Mouse (Mus musculus) heart, embryonic 15.5 days (tissue): ENCODE measurements around the gene Tnf. TPM values are rescaled to one million over a fixed set of nuclear protein-coding genes. Genes with fewer than 3 reads are reported as not detected.
A peak's percentile ranks its signal among the peaks of the same experiment; 100 is the strongest.

Experiments used
- ATAC-seq: fragments of 200-750 bp; cut with Nextera tagmentation; replicated peaks from 2 replicates; pipeline ENCODE4 v1.8.0; 2017; ENCODE audit warnings: low read depth, moderate TSS enrichment; ENCODE audit not compliant: insufficient number of reproducible peaks, insufficient read depth, low FRiP score
- H3K27ac ChIP-seq: fragments of 300-500 bp; sonication (generic); 2 replicates; pipeline ENCODE4 v1.5.1; 2015; ENCODE audit warnings: mild to moderate bottlenecking, inconsistent platforms
- H3K27me3 ChIP-seq: fragments of 300-500 bp; sonication (generic); 2 replicates; pipeline ENCODE4 v1.6.1; 2015; ENCODE audit warnings: inconsistent platforms
- H3K36me3 ChIP-seq: fragments of 300-500 bp; sonication (generic); 2 replicates; pipeline ENCODE4 v1.6.1; 2015; ENCODE audit warnings: mild to moderate bottlenecking, inconsistent platforms
- H3K4me1 ChIP-seq: fragments of 300-500 bp; sonication (generic); replicated peaks from 2 replicates; pipeline ENCODE4 v1.6.1; 2015; ENCODE audit warnings: inconsistent platforms
- H3K4me2 ChIP-seq: fragments of 300-500 bp; sonication (generic); 2 replicates; pipeline ENCODE4 v1.6.1; 2015; ENCODE audit warnings: inconsistent platforms, mild to moderate bottlenecking, moderate library complexity
- H3K4me3 ChIP-seq: fragments of 300-500 bp; sonication (generic); 2 replicates; pipeline ENCODE4 v1.5.1; 2015; ENCODE audit warnings: mild to moderate bottlenecking, inconsistent platforms
- H3K9ac ChIP-seq: fragments of 300-500 bp; sonication (generic); 2 replicates; pipeline ENCODE4 v1.6.1; 2015; ENCODE audit warnings: mild to moderate bottlenecking, inconsistent platforms
- H3K9me3 ChIP-seq: fragments of 300-500 bp; sonication (generic); replicated peaks from 2 replicates; pipeline ENCODE4 v1.6.1; 2016; ENCODE audit warnings: inconsistent platforms
- WGBS: fragments of 180-500 bp; shearing (Covaris S2); methylation state at CpG from one replicate; pipeline ENCODE4 v1.1.7; 2015; ENCODE audit warnings: mixed read lengths; 5-methylcytosine and 5-hydroxymethylcytosine counted together
- polyA plus RNA-seq: library from polyadenylated mRNA; unstranded; fragments of >200 nt; fragmentation: Nextera tagmentation; extraction: Ambion mirVana; gene quantifications from 2 replicates; pipeline ENCODE4 v1.2.1, GENCODE M21; 2015

The Tnf gene
- polyA plus RNA-seq, 1 experiment from 2014 or later = not detected

DNA sequence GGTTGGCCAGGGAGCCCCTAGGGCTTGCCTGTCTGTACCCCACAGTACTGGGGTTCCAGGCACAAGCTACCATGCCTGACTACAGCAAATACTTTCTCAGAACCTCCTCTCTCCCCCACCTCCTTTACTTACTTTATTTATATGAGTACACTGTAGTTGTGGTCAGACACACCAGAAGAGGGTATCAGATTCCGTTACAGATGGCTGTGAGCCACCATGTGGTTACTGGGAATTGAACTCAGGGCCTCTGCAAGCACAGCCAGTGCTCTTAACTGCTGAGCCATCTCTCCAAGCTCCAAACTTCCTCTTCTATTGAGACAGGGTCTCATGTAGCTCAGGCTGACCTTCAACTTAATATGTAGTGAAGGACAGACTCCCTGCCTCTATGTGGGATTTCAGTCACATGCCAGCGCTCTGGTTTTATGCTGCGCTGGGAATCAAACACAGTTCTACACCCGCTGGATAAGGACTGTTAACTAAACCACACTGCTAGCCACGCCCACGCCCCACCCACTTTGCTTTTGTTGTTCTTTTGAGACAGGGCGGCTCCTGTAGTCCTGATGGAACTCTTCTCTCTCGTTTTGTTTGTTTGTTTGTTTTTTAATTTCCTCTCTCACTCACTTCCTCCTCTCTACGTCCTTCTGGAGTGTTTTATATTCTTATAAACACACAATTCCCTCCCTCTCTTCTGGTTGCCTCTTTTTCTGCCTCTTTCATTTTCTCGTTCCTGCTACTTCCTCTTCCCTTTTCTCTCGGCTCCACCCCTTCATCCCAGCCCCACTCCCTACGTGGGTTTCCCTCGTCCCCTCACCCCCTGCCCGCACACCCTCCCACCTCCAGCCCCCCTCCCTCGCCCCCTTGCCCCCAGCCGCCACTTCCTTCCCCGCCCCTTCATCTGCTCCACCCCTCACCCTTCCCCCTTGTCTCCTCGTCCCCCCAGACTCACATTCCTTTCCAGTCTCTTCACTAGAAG, 15.9 kb downstream of the Tnf start:
- Histone ChIP-seq H3K36me3 (no peaks in the 10 kb centered on the region), H3K9ac (peak overlapping the region; percentile 29), H3K27ac (peak overlapping the region; percentile 51), H3K4me3 (peak overlapping the region; percentile 53), H3K4me1 (peaks cover 5% of the 10 kb centered on the region; the same call in 1 of the 2 replicates), H3K4me2 (peak overlapping the region; percentile 64), H3K27me3 (no peaks in the 10 kb centered on the region), H3K9me3 (no peaks in the 10 kb centered on the region)
- ATAC-seq = no peak; the same call in 1 of the 2 replicates
- 4% methylated on average over 17 of the region's 18 CpGs for WGBS

- no peaks in the 10 kb centered on the region for H3K4me1 ChIP-seq
- H3K4me2 ChIP-seq = no peak overlapping the region
- no peak overlapping the region for H3K27ac ChIP-seq
- no peak overlapping the region for H3K9ac ChIP-seq
- no peaks in the 10 kb centered on the region for H3K36me3 ChIP-seq
- no peak overlapping the region for H3K4me3 ChIP-seq
- 78% methylated on average over 5 of the region's 5 CpGs for WGBS
- ATAC-seq = no peak
- H3K27me3 ChIP-seq = no peaks in the 10 kb centered on the region
- H3K9me3 ChIP-seq = no peaks in the 10 kb centered on the region
Observed at GRCm38 (mm10) chr17:35180093-35180492, 21.7 kb downstream of the Tnf start.

DNA sequence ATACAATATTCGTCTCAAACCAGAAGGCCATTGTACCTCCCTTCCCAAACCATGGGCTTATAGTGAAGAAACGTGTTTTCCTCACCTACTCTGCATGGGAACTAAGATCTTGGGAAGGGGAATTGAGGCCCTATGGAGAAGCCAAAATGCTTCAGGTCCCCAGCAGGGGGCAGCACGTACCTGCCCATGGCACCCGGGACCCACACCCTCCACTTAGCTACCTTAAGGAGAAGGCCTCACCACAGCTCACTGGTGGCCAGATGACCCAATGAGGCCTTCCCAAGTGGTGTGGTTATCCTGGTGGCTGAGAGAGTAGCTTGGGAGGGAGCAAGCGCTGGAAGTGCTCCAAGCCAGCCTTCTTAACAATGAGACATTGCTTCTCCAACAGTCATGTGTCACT, 23.3 kb downstream of the Tnf start:
- H3K27ac ChIP-seq = no peak overlapping the region
- H3K27me3 ChIP-seq = no peaks in the 10 kb centered on the region
- no peaks in the 10 kb centered on the region for H3K4me1 ChIP-seq
- H3K9ac ChIP-seq = no peak overlapping the region
- no peaks in the 10 kb centered on the region for H3K9me3 ChIP-seq
- 7% methylated on average over 5 of the region's 5 CpGs for WGBS
- no peak overlapping the region for H3K4me2 ChIP-seq
- ATAC-seq = 0 out of 2 replicates have a peak, but pooled peaks have one; percentile 39
- no peaks in the 10 kb centered on the region for H3K36me3 ChIP-seq
- H3K4me3 ChIP-seq = no peak overlapping the region

DNA sequence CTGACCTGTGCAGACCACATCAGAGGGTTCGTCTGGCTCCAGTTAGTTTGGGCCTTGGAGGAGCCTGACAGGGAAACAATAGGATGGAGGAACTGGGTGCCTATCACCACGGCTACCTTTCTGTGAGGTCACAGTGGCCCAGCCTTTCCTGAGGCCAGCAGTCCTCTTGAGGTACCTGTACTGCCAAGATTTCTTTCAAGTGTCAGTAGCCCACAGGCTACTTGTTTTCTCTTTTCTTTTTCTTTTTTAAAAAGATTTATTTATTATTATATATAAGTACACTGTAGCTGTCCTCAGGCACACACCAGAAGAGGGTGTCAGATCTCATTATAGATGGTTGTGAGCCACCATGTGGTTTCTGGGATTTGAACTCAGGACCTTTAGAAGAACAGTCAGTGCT, 25.8 kb downstream of the Tnf start, which contains the start of gene Aif1:
Aif1 (minus strand) TSS at position 101 of the 400 bp plus-strand sequence.
- no peak within 1 kb of the TSS for H3K9ac ChIP-seq
- WGBS = 74% methylated on average over 2 of the region's 2 CpGs
- H3K4me2 ChIP-seq = no peak within 1 kb of the TSS
- no peaks in the 10 kb centered on the region for H3K9me3 ChIP-seq
- H3K27ac ChIP-seq = no peak within 1 kb of the TSS
- 0 out of 2 replicates have a peak, but pooled peaks cover 5% of the 10 kb centered on the region for H3K4me1 ChIP-seq
- no peak for ATAC-seq
- H3K36me3 ChIP-seq = no peaks in the 10 kb centered on the region
- no peak within 1 kb of the TSS for H3K4me3 ChIP-seq
- H3K27me3 ChIP-seq = no peaks in the 10 kb centered on the region

DNA sequence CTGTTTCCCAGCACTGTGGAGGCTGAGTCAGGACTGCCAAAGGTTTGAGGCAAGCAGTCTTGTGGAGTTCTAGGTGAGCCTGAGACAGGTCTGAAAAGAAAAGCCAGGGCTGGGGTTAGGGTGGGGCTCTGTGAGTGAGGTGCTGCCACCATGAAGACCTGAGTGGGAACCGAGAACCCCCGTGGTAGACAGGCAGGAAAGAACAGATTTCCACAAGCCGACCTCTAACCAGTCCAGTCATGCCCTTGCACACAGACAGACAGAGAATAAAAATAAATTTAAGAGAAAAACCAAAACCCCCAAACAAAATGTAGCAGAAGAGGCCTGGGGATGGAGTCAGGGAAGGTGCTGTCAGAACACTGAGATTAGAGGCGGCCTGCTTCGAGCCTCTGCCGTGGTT, 26.4 kb downstream of the Tnf start:
- no peak overlapping the region for H3K4me3 ChIP-seq
- H3K9me3 ChIP-seq = no peaks in the 10 kb centered on the region
- no peak for ATAC-seq
- H3K27me3 ChIP-seq = no peaks in the 10 kb centered on the region
- no peak overlapping the region for H3K4me2 ChIP-seq
- H3K9ac ChIP-seq = no peak overlapping the region
- WGBS = 74% methylated on average over 6 of the region's 6 CpGs
- no peak overlapping the region for H3K27ac ChIP-seq
- H3K36me3 ChIP-seq = no peaks in the 10 kb centered on the region
- 0 out of 2 replicates have a peak, but pooled peaks cover 5% of the 10 kb centered on the region for H3K4me1 ChIP-seq

- no peaks in the 10 kb centered on the region for H3K27me3 ChIP-seq
- no peaks in the 10 kb centered on the region for H3K36me3 ChIP-seq
- H3K27ac ChIP-seq = no peak overlapping the region
- H3K9me3 ChIP-seq = no peaks in the 10 kb centered on the region
- H3K4me1 ChIP-seq = 0 out of 2 replicates have a peak, but pooled peaks cover 5% of the 10 kb centered on the region
- H3K9ac ChIP-seq = no peak overlapping the region
- ATAC-seq = no peak
- WGBS = 57% methylated on average over 8 of the region's 8 CpGs
- no peak overlapping the region for H3K4me3 ChIP-seq
- H3K4me2 ChIP-seq = no peak overlapping the region
Observed at GRCm38 (mm10) chr17:35174201-35174977, 27.4 kb downstream of the Tnf start.

DNA sequence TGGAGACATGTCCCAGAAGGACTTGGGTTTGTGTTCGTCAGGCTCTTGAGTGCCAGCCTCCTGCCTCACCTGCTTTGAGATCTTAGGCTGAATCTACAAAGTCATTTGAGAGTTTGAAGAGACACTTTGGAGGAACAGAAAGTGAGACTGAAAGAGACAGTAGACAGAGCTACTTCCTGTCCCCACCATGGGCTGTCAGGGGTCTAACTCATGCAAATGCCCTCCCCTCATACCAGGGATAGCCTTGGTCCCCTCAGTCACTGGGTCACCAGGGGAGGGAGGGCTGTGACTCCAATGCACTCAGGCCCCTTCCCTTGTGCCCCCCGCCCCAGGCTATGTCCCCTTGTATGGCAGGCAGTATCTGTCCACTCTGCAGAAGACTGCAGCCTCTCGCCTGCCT, 28.5 kb downstream of the Tnf start:
- Histone ChIP-seq H3K27me3 (no peaks in the 10 kb centered on the region), H3K36me3 (no peaks in the 10 kb centered on the region), H3K4me1 (0 out of 2 replicates have a peak, but pooled peaks cover 5% of the 10 kb centered on the region), H3K27ac (peak overlapping the region; percentile 6; the same call in 1 of the 2 replicates), H3K4me3 (no peak overlapping the region), H3K9ac (no peak overlapping the region), H3K9me3 (no peaks in the 10 kb centered on the region), H3K4me2 (no peak overlapping the region)
- 61% methylated on average over 3 of the region's 3 CpGs for WGBS
- no peak for ATAC-seq

- Histone ChIP-seq H3K27me3 (no peaks in the 10 kb centered on the region), H3K9ac (no peak overlapping the region), H3K4me1 (0 out of 2 replicates have a peak, but pooled peaks cover 5% of the 10 kb centered on the region), H3K4me2 (no peak overlapping the region), H3K36me3 (no peaks in the 10 kb centered on the region), H3K9me3 (no peaks in the 10 kb centered on the region), H3K27ac (peak overlapping the region; percentile 6; the same call in 1 of the 2 replicates), H3K4me3 (no peak overlapping the region)
- 50% methylated on average over 11 of the region's 11 CpGs for WGBS
- no peak for ATAC-seq
Observed at GRCm38 (mm10) chr17:35172445-35173234, 29.2 kb downstream of the Tnf start.

DNA sequence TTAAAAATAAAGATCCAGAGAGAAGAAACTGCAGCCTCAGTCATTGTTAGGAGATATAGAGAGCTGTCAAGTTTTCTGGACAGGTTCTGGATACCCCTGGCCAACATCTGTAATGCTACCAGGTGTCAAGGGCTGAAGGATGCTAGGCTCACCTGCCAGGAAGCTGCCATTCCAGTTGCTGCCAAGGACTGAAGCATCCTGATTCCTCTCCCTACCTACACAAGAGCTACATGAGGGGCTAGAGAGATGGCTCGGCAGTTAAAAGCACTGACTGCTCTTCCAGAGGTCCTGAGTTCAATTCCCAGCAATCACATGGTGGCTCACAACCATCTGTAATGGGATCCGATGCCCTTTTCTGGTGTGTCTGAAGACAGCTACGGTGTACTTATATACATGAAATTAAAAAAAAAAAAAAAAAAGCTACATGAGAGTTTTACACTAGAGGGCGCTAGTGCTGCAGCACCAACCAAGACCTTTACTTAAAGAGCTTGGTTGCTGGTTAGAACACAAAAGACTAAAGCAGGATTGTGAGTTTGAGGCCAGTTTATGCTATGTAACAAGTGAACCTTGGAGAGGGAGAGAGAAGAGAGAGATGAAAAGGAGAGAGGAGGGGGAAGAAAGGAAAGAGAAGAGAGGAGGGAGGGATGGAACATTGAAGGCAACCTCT, 33.1 kb downstream of the Tnf start:
- H3K9me3 ChIP-seq = no peaks in the 10 kb centered on the region
- no peaks in the 10 kb centered on the region for H3K27me3 ChIP-seq
- no peak for ATAC-seq
- H3K4me3 ChIP-seq = no peak overlapping the region
- peaks cover 16% of the 10 kb centered on the region for H3K4me1 ChIP-seq
- no peaks in the 10 kb centered on the region for H3K36me3 ChIP-seq
- no peak overlapping the region for H3K9ac ChIP-seq
- no peak overlapping the region for H3K4me2 ChIP-seq
- WGBS = 17% methylated on average over 4 of the region's 4 CpGs
- no peak overlapping the region for H3K27ac ChIP-seq

GRCm38 (mm10) chr17:35167794-35168193, 34.0 kb downstream of the Tnf start:
- 81% methylated on average over 7 of the region's 7 CpGs for WGBS
- Histone ChIP-seq H3K27ac (no peak overlapping the region), H3K27me3 (no peaks in the 10 kb centered on the region), H3K9me3 (no peaks in the 10 kb centered on the region), H3K36me3 (no peaks in the 10 kb centered on the region), H3K4me2 (no peak overlapping the region), H3K4me3 (no peak overlapping the region), H3K9ac (no peak overlapping the region), H3K4me1 (peaks cover 21% of the 10 kb centered on the region)
- no peak for ATAC-seq
